Mouse (Mus musculus): ENCODE measurements at regions not wholly inside any gene's neighbourhood (a gene's known extent, or its start where the extent isn't known, plus 50 kb on each side); places are given as distances from the start of the nearest gene placed in this dataset.
A peak's percentile ranks its signal among the peaks of the same experiment; 100 is the strongest.
"Not testable (repeated sequence)": the region's sequence is repeated elsewhere in the genome, so short reads cannot be mapped to it uniquely, and the experiment has no call there.

GRCm38 (mm10) chr10:85242701-85243100, 57.8 kb upstream of the Cry1 start:
- no peak for DNase-seq (ENCODE audit: low spot score in 2 of 2)

GRCm38 (mm10) chr10:85243556-85243955, 58.7 kb upstream of the Cry1 start:
- DNase-seq (ENCODE audit: low spot score in 2 of 2), result no peak

- no peak for DNase-seq (ENCODE audit: low spot score in 2 of 2)
Observed at GRCm38 (mm10) chr10:85265746-85266145, 80.9 kb upstream of the Cry1 start.

- no peak for DNase-seq (ENCODE audit: low spot score in 2 of 2)
Observed at GRCm38 (mm10) chr10:85266148-85266547, 81.3 kb upstream of the Cry1 start.

- no peak for DNase-seq (ENCODE audit: low spot score in 2 of 2)
Observed at GRCm38 (mm10) chr10:85266796-85267195, 81.9 kb upstream of the Cry1 start.

GRCm38 (mm10) chr10:85270209-85270608, 85.3 kb upstream of the Cry1 start:
- no peak for DNase-seq (ENCODE audit: low spot score in 2 of 2)

GRCm38 (mm10) chr10:85276793-85277192, 91.9 kb upstream of the Cry1 start:
- DNase-seq (ENCODE audit: low spot score in 2 of 2), result no peak

GRCm38 (mm10) chr10:85291733-85292476, 94.7 kb upstream of the Btbd11 start:
- DNase-seq (ENCODE audit: low spot score in 2 of 2), result no peak

- DNase-seq (ENCODE audit: low spot score in 2 of 2), result no peak
Observed at GRCm38 (mm10) chr10:85292477-85292855, 94.1 kb upstream of the Btbd11 start.

GRCm38 (mm10) chr10:85293071-85293783, 93.4 kb upstream of the Btbd11 start:
- no peak for DNase-seq (ENCODE audit: low spot score in 2 of 2)

- no peak for DNase-seq (ENCODE audit: low spot score in 2 of 2)
Observed at GRCm38 (mm10) chr10:85295133-85295887, 91.3 kb upstream of the Btbd11 start.

- no peak for DNase-seq (ENCODE audit: low spot score in 2 of 2)
Observed at GRCm38 (mm10) chr10:85311781-85312180, 74.8 kb upstream of the Btbd11 start.

- DNase-seq (ENCODE audit: low spot score in 2 of 2), result not testable (repeated sequence)
Observed at GRCm38 (mm10) chr10:85313331-85313730, 73.3 kb upstream of the Btbd11 start.

- peak in 1 of 2 experiments; percentile 43 for DNase-seq (ENCODE audit: low spot score in 2 of 2)
Observed at GRCm38 (mm10) chr10:85320971-85321370, 65.6 kb upstream of the Btbd11 start.

- DNase-seq (ENCODE audit: low spot score in 2 of 2), result no peak
Observed at GRCm38 (mm10) chr10:85322280-85322679, 64.3 kb upstream of the Btbd11 start.

- DNase-seq (ENCODE audit: low spot score in 2 of 2), result peak; percentile 30 to 80
Observed at GRCm38 (mm10) chr10:85329382-85329781, 57.2 kb upstream of the Btbd11 start.

GRCm38 (mm10) chr10:85330938-85331691, 55.5 kb upstream of the Btbd11 start:
- DNase-seq (ENCODE audit: low spot score in 2 of 2), result peak in 1 of 2 experiments; percentile 19

All from cerebellum, postnatal 4 days (tissue).